Mouse (Mus musculus) G1E (cell line): Measurements from ENCODE around the gene Cux1.

Experiments used
- CTCF ChIP-seq: IDR thresholded peaks from 2 replicates; pipeline ENCODE4 v1.5.1; 2012; ENCODE audit warnings: low read depth, low read length, inconsistent platforms, mixed read lengths
- GATA1 ChIP-seq: IDR thresholded peaks from 2 replicates; pipeline ENCODE4 v1.6.1; 2012; ENCODE audit warnings: borderline replicate concordance, low read length, inconsistent platforms, mixed read lengths
- POLR2AphosphoS5 ChIP-seq: IDR thresholded peaks from 2 replicates; pipeline ENCODE4 v1.6.1; 2012; ENCODE audit warnings: low read depth, low read length, inconsistent platforms; ENCODE audit not compliant: insufficient replicate concordance
- TAL1 ChIP-seq: conservative IDR thresholded peaks from 2 replicates; pipeline ENCODE4 v1.6.1; 2012; ENCODE audit warnings: low read depth, low read length, inconsistent platforms, mixed read lengths

GRCm38 (mm10) chr5:136363421-136363820, 203.9 kb downstream of the Cux1 start:
- TF ChIP-seq CTCF, result no peak
- TF ChIP-seq GATA1, result no peak
- no peak for TF ChIP-seq POLR2AphosphoS5
- TF ChIP-seq TAL1, result no peak
